In the genomic region with DNA sequence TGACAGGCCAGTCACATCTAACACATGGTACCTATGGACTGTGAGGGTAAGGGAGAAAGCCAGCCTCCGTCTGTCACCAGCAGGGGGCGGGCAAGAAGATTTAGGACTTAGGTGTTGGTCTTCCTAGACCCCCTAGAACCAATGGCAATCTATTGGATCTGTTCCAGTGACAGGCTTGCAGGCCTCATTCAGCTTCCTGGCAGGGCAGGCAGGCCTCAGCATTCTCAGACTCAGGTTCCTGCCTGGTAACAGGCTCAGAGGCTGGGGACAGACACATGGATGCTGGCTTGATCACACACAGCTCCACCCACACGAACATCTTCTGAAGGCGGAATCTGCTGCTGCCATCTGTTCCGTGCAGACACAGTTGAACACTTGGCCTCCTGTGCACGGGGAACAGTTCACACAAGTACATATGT, we compare ENCODE assay signal across 8 mouse cellular contexts. TPM values are rescaled to one million over a fixed set of nuclear protein-coding genes. Genes with fewer than 3 reads are reported as not detected.
DNase-seq lines count a peak whose midpoint lies in the region; ATAC-seq and TF ChIP-seq lines count a peak whose summit lies in the region.

No protein-coding gene starts in this region.

- ATAC-seq in forebrain, embryonic 12.5 days (ENCODE audit: low FRiP score): no peak
- ATAC-seq in hindbrain, embryonic 13.5 days (ENCODE audit: low FRiP score): no peak
- ATAC-seq in lung, postnatal 0 days: no peak

- no peak for TF ChIP-seq EP300 in lung, postnatal 0 days (IDR thresholded peaks at IDR 0.05)

- TF ChIP-seq CTCF in lung, postnatal 0 days (IDR thresholded peaks at IDR 0.05): peak; percentile 76

- H3K4me2 ChIP-seq in forebrain, embryonic 12.5 days: no peak overlapping the region
- no peak overlapping the region for H3K4me2 ChIP-seq in hindbrain, embryonic 13.5 days
- H3K4me2 ChIP-seq in lung, postnatal 0 days (replicated peaks; ENCODE audit: low read depth, low read length): no peak overlapping the region

- no peaks in the 10 kb centered on the region for H3K27me3 ChIP-seq in forebrain, embryonic 12.5 days
- no peaks in the 10 kb centered on the region for H3K27me3 ChIP-seq in hindbrain, embryonic 13.5 days
- H3K27me3 ChIP-seq in lung, postnatal 0 days (replicated peaks; ENCODE audit: insufficient read depth, low read length): no peaks in the 10 kb centered on the region

- H3K27ac ChIP-seq in forebrain, embryonic 12.5 days: peak overlapping the region; percentile 84
- H3K27ac ChIP-seq in hindbrain, embryonic 13.5 days: peak overlapping the region; percentile 81
- no peak overlapping the region for H3K27ac ChIP-seq in lung, postnatal 0 days (ENCODE audit: low read length)

- no peak overlapping the region for H3K9ac ChIP-seq in forebrain, embryonic 12.5 days
- no peak overlapping the region for H3K9ac ChIP-seq in hindbrain, embryonic 13.5 days
- no peak overlapping the region for H3K9ac ChIP-seq in lung, postnatal 0 days (replicated peaks; ENCODE audit: low read depth)

- no peaks in the 10 kb centered on the region for H3K9me3 ChIP-seq in forebrain, embryonic 12.5 days
- H3K9me3 ChIP-seq in hindbrain, embryonic 13.5 days: no peaks in the 10 kb centered on the region
- no peaks in the 10 kb centered on the region for H3K9me3 ChIP-seq in lung, postnatal 0 days (ENCODE audit: low read length)

- 34% methylated on average over 6 of the region's 6 CpGs for WGBS in forebrain, embryonic 12.5 days
- 34% methylated on average over 6 of the region's 6 CpGs for WGBS in hindbrain, embryonic 13.5 days
- 21% methylated on average over 6 of the region's 6 CpGs for WGBS in lung, postnatal 0 days

- H3K4me3 ChIP-seq in forebrain, embryonic 12.5 days (replicated peaks): no peak overlapping the region
- no peak overlapping the region for H3K4me3 ChIP-seq in hindbrain, embryonic 13.5 days
- H3K4me3 ChIP-seq in lung, postnatal 0 days (ENCODE audit: low read depth, low read length): no peak overlapping the region

- peak; percentile 89 for DNase-seq in ES-CJ7 (ENCODE audit: low read depth, low spot score)
- DNase-seq in brain, adult 2 months (ENCODE audit: low read depth, low spot score): peak; percentile 94
- peak; percentile 84 for DNase-seq in layer of hippocampus, postnatal 36 days
- DNase-seq in lung, postnatal 0 days (ENCODE audit: low spot score): peak; percentile 52
- peak; percentile 83 for DNase-seq in right cerebral cortex, postnatal 25 days
- no peak for DNase-seq in Muller cell, postnatal 12 days (ENCODE audit: inconsistent ontology term)

- H3K36me3 ChIP-seq in forebrain, embryonic 12.5 days (replicated peaks): no peaks in the 10 kb centered on the region
- H3K36me3 ChIP-seq in hindbrain, embryonic 13.5 days: no peaks in the 10 kb centered on the region
- H3K36me3 ChIP-seq in lung, postnatal 0 days (ENCODE audit: insufficient read depth, low read length): no peaks in the 10 kb centered on the region

- peaks cover 64% of the 10 kb centered on the region for H3K4me1 ChIP-seq in forebrain, embryonic 12.5 days
- H3K4me1 ChIP-seq in hindbrain, embryonic 13.5 days (replicated peaks): peaks cover 69% of the 10 kb centered on the region
- peaks cover 25% of the 10 kb centered on the region; the same call in 1 of the 2 replicates for H3K4me1 ChIP-seq in lung, postnatal 0 days (ENCODE audit: insufficient read depth, low read depth, low read length)

RNA-seq across cellular contexts. Expression of gene Ptma, which starts 25.4 kb away (rescaled TPM):
- polyA plus RNA-seq in forebrain, embryonic 12.5 days (2016; fragmentation: Nextera tagmentation; extraction: Ambion mirVana): 3,257 and 3,328 TPM in 2 replicates
- polyA plus RNA-seq in hindbrain, embryonic 13.5 days (2015; fragmentation: Nextera tagmentation; extraction: Ambion mirVana): 2,123 and 2,193 TPM in 2 replicates
- 100 to 1,000 TPM; 507 to 508 TPM for total RNA-seq in layer of hippocampus, postnatal 36 days (2021)
- polyA plus RNA-seq in lung, postnatal 0 days (2015; fragmentation: Nextera tagmentation; extraction: Ambion mirVana): 1,264 and 1,361 TPM in 2 replicates
